Mouse (Mus musculus): Measurements from ENCODE around the gene Wdr5.

Wdr5 gene

DNA sequence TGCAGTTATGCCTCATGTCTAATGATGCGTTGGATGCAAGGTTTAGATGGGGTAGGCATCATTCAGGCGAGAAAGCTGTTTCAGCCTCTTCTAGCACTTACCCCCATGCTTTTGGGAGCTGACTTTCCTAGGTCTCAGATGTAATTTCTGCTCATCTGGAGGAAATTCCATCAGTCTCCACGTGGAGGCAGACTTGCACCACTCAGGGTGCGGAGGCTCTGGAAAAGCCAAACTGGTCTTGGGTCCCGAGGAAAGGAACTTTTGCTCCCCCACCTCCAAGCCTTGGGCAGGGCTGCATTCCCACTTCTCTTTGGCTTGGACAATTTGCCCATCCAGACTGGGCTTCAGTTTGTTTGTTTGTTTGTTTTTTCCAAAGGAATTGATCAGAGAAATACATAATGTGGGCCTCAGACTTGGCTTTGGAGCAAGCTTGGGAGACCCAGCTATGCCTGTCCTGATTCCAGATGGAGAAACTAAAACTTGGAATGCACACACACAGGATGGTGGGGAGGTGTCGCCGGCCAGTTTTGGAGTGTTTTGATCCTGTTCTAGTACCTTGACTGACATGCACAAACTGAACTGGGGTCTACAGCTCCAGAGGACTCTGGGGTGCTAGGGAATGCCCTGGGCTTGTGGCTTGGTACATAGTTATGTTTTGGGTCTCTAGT is 37.8 kb downstream of the Wdr5 start:
- peak; percentile 77 to 82 for DNase-seq (ENCODE audit: low spot score in 2 of 2)

GRCm38 (mm10) chr2:27554308-27554707 is 39.4 kb downstream of the Wdr5 start:
- DNase-seq (ENCODE audit: low spot score in 2 of 2), result no peak

DNA sequence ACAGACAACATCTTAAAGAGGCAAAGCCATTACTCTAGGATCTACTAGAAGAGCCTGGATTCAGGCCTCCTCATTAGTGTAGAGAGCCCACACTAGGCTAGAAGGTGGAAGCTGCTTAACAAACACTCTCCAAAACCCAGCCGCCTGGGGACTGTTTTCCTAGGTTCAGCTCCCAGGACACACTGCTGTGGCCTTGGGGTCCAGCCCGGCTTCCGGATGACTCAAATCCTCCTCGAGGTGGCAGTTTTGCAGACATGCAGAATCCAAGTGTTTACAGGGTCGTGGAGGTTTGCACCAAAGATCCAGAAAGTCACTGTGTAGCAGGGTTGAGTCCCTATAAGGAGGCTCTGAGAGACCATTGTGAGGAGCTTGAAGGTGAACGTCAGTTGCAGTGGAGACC is 42.0 kb downstream of the Wdr5 start:
- DNase-seq (ENCODE audit: low spot score in 2 of 2), result no peak

DNA sequence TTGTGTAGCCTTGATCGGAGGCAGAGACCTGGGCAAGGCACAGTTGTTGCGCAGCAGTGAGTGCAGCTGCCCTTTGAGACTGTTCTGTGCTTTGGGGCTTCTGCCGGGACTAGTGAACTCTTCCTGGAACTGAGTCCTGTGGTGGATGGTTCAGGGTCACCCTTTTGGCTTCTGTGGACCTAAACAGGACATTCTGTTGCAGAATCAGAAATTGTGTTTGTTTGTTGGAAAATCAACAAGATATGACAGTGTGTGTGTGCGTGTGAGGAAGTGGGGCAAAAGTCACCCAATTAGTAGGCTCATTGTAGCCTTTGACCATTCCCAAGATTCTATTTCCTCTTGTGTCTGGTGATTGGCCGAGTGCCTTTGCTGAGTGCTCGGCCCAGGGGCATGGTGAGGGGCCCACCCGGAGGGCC is 45.8 kb downstream of the Wdr5 start:
- DNase-seq (ENCODE audit: low spot score in 2 of 2), result no peak

DNA sequence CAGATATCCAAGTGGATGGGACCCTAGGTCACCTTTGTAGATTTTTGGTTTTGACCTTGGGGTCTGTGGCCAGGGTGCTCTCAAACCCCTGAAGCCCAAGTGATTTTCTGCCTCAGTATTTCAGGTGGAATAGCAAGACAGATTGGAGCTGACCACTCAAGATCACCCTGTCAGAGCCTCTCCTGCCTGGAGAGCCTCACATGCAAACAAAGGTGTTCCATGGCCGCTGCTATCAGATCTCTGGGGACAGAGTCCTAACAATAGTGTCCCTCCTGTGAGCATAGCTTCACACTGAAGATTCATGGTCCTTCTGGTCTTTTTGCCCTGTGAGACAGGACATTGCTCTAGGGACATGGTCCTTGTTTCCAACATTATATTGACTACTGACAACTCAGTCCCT is 46.2 kb downstream of the Wdr5 start:
- DNase-seq (ENCODE audit: low spot score in 2 of 2), result no peak

DNA sequence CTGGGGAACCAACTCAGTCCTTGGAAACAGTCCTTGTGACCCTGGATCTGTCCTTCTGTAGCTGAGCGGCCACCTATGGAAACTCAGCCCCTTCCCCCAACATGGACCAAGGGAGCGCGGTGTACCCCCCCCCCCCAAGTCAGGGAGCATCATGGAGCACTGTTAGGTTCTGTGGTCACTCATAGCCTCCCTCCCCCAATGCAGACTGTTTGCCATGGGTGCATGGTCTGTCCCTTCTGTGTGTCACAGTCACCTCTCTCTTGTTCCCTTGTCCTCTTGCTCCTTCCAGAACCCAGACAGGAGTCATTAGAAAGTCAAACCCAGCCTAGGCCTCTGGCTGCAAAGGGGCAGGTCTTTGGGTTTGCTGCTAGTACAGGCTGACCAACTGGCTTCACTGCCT is 46.9 kb downstream of the Wdr5 start:
- no peak for DNase-seq (ENCODE audit: low spot score in 2 of 2)

DNA sequence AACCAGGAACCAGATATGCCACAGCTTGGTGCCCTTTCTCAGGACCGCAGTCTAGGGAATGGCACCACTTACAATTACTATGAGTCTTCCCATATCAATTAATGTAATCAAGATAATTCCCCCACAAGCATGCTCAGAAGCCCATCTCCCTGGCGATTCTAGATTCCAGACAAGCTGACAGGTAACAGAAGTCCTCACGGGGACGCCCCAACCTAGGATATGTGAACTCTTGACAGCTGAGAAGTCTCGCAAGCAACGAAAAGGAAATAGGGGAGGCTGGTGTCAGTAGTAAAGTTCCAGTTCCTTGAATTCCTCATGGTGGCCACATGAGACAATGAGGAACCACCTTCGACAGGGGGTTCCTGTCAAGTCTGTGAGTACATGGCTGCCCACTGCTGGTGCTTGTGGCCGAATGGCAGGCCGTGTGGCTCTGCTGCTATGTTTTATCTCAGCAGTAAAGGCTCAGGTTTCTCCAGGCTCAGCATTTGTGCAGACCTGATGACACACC is 48.7 kb downstream of the Wdr5 start:
- DNase-seq (ENCODE audit: low spot score in 2 of 2), result no peak

DNA sequence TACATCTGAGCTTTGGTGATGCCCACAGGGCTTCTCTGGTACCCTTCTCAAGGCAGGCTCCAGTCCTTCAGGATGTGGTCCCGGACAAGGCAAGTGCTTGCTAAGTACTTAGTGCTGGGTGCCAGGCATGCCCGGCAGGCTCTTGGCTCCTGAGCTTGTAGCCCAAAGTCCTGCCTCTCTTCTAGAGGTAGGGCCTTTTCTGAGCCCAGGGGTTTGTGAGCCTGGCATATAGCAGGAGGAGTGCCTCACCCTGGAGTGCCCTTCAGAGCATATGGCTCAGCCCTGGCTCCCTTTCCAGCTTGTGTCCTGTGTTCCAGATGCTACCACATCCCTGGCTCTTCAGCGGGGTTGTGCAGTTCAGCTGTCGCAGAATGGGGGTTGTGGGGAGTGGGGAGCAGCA is 49.7 kb downstream of the Wdr5 start:
- DNase-seq (ENCODE audit: low spot score in 2 of 2), result no peak

DNA sequence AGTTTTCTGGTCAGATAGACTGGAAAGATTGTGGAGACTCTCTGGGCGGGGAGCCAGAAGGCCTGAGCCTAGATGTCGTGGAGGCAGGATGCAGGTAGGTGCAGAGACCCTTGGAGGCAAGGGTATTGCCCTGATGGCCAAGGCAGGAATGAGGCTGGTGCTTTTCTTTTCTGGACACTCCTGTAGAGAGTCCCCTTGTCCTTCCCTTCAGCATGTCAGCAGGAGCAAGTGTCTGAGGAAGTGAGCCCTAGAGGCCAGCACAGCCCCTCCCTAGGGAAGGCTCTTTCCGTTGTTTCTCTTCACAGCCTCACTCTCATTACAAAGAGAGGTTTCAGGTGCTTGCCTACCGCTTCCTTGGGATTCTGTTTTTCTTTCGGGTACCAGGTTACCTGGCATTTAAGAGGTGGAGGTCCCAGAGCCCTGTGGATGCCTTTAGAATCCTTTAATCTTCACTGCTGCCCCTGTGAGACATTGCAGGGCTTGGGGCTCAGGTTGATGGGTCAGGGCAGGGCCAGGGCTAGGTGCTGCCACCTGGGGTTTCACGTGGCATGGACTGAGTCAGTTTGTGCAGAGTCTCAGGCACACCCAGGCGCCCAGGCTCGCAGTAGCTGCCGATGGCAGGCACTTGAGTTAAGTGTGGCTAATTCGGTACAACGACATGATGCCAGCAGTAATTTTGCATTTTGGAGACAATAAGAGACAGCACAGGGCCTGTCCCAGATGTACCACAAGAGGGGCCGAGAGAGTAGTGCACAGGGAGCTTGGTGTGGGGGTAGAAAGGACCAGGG is 50.6 kb downstream of the Wdr5 start:
- no peak for DNase-seq (ENCODE audit: low spot score in 2 of 2)

GRCm38 (mm10) chr2:27570856-27571255 is 55.9 kb downstream of the Wdr5 start:
- no peak for DNase-seq (ENCODE audit: low spot score in 2 of 2)

GRCm38 (mm10) chr2:27572261-27572793 is 57.4 kb downstream of the Wdr5 start:
- DNase-seq (ENCODE audit: low spot score in 2 of 2), result no peak

DNA sequence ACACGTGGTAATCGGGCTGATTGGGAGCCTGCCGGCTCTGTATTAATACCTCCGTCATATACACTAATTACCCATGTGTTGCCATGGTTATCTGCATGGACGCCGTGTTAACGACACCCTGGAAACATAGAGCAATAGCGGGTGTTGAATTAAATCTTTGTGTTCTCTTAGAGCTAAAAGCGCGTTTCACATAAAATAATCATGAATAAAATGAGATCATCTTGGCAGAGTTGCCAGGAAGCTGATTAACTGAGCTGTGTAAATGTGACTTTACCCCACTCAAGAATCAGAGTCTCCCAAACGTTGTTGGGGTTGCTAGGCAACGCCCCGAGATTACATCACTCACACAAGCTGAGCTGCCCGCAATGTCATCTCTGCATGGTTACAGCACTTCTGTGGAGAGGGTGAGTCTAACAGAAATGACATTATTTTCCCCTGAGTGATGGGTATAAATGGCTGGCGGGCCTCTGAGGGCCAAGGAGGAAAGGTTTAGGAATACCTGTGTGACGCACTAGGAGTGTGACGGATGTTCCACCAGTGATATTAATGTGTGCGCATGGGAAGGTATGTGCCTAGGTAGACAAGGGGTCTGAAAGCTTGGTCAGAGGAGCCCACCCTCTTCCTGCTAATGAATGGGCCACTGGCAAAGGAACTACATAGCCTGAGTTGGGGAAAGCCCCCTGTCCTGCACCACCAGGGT is 58.1 kb downstream of the Wdr5 start:
- DNase-seq (ENCODE audit: low spot score in 2 of 2), result peak; percentile 74 to 85

DNA sequence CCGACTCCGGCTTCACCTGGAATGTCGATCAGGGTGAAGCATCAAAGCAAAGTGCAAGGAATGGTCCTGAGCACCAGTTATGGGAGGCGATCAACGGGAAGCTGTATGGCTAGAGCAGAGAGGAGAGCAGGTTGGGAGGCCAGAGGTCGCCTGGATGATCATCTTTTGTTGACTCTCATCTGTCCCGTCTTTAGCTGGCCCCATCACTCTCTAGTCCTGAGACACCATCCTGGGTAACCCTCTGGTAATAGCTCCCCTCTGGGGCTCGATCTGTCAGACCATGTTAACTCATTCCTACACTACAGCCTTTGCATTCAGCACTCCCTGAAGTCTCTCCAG is 58.6 kb downstream of the Wdr5 start:
- no peak for DNase-seq (ENCODE audit: low spot score in 2 of 2)

DNA sequence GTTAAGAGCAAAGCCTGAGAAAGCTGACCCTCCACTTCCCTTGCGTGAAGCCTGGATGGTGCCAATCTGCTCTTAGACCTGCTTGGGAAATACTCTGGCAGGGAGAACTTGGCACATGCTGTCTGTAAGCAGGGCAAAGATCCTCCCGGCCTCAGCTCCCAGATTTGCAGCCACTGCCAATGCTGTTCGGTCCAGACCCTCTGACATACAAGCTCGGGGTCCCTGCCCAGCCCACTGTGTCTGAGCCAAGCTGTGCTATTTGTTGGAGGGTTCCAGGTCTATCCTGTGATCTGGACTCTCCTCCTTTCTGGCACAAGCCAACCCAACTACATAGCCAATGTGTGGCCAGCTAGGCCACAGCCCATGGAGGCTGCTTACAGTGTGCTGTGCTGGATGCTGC is 61.5 kb downstream of the Wdr5 start:
- no peak for DNase-seq (ENCODE audit: low spot score in 2 of 2)

- no peak for DNase-seq (ENCODE audit: low spot score in 2 of 2)
Observed at GRCm38 (mm10) chr2:27578552-27578951, 63.6 kb downstream of the Wdr5 start.

GRCm38 (mm10) chr2:27582112-27582511 is 67.2 kb downstream of the Wdr5 start:
- DNase-seq (ENCODE audit: low spot score in 2 of 2), result no peak

DNA sequence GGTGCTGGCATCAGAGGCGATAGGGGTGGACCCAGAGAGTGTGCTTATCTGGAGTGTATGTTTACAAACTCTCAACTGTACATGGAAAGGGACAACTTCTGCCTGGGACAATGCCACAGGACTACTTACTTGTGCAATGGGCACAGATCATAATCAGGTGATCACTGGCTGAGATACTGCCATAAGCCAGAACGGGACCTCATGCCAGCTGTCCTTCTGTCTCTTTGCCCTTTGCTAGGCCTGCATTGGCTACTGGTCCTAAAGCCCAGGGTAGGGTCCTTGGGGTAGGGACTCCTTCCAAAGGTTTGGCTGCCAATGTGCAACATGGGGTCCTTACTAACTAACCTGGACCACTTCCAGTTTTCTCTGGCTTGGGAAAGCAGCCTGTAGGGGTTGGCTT is 68.1 kb downstream of the Wdr5 start:
- no peak for DNase-seq (ENCODE audit: low spot score in 2 of 2)

DNA sequence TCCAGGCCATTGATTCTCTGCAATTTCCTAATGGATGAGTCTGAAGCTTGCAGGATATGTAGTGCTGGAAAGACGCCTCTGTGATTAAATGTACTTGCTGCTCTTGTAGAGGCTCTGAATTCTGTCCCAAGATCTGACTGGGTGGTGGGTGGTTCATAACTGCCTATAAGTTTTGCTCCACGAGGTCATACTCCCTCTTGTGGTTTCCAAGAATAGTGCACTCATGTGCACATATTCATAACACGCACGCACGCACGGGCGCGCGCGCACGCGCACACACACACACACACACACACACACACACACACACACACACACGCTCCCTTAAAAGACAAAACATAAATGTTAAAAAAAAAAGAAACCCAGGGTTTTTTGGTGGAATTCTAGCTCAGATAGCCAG is 69.6 kb downstream of the Wdr5 start:
- no peak for DNase-seq (ENCODE audit: low spot score in 2 of 2)
